ENCODE assay signal across 17 mouse cellular contexts in genomic region chr1:134055058-134055457, GRCm38 (mm10). TPM values are rescaled to one million over a fixed set of nuclear protein-coding genes. Genes with fewer than 3 reads are reported as not detected.
DNase-seq lines count a peak whose midpoint lies in the region; ATAC-seq and TF ChIP-seq lines count a peak whose summit lies in the region.
"Had no signal": no experiment of that assay in that cellular context is flagged by ENCODE, and none has a peak within 500 bp of the region (broad histone marks: within the 10 kb centered on the region; RNA-seq: fewer than 3 reads in every experiment).

No protein-coding gene starts in this region.

- H3K36me3 ChIP-seq in heart, postnatal 0 days (replicated peaks; ENCODE audit: control insufficient read depth, insufficient read depth, low read length): no peaks in the 10 kb centered on the region
- H3K36me3 ChIP-seq in midbrain, embryonic 10.5 days: no peaks in the 10 kb centered on the region
- no peaks in the 10 kb centered on the region for H3K36me3 ChIP-seq in midbrain, embryonic 13.5 days
- no peaks in the 10 kb centered on the region for H3K36me3 ChIP-seq in liver, embryonic 12.5 days
- H3K36me3 ChIP-seq in stomach, embryonic 16.5 days (ENCODE audit: control insufficient read depth, insufficient read depth, low read length): no peaks in the 10 kb centered on the region
- H3K36me3 ChIP-seq: neural tube, embryonic 12.5 days had no signal

- no peak overlapping the region for H3K4me2 ChIP-seq in heart, postnatal 0 days (ENCODE audit: low read depth, low read length)
- no peak overlapping the region for H3K4me2 ChIP-seq in midbrain, embryonic 13.5 days (replicated peaks)
- peak overlapping the region; percentile 20 for H3K4me2 ChIP-seq in liver, embryonic 12.5 days
- H3K4me2 ChIP-seq in stomach, embryonic 16.5 days (ENCODE audit: low read depth, low read length): peak overlapping the region; percentile 17; the same call in 1 of the 2 replicates
- H3K4me2 ChIP-seq: neural tube, embryonic 12.5 days had no signal

- TF ChIP-seq EP300 in heart, postnatal 0 days (IDR thresholded peaks at IDR 0.05; ENCODE audit: low read depth): no peak

- H3K4me3 ChIP-seq in heart, postnatal 0 days (ENCODE audit: low read depth, low read length): no peak overlapping the region
- 0 out of 2 replicates have a peak overlapping the region, but pooled peaks have one; percentile 4 for H3K4me3 ChIP-seq in midbrain, embryonic 10.5 days
- no peak overlapping the region for H3K4me3 ChIP-seq in midbrain, embryonic 13.5 days (replicated peaks)
- no peak overlapping the region for H3K4me3 ChIP-seq in liver, embryonic 12.5 days
- no peak overlapping the region for H3K4me3 ChIP-seq in stomach, embryonic 16.5 days (replicated peaks; ENCODE audit: low read length)
- H3K4me3 ChIP-seq: neural tube, embryonic 12.5 days had no signal

- 0 out of 2 replicates have a peak overlapping the region, but pooled peaks have one; percentile 25 for H3K27ac ChIP-seq in heart, postnatal 0 days (ENCODE audit: low read depth)
- H3K27ac ChIP-seq in midbrain, embryonic 10.5 days (replicated peaks): peak overlapping the region; percentile 73
- H3K27ac ChIP-seq in midbrain, embryonic 13.5 days: no peak overlapping the region
- H3K27ac ChIP-seq in liver, embryonic 12.5 days: peak overlapping the region; percentile 18; the same call in 1 of the 2 replicates
- H3K27ac ChIP-seq in stomach, embryonic 16.5 days (ENCODE audit: low read length): peak overlapping the region; percentile 89
- H3K27ac ChIP-seq: hindbrain, postnatal 0 days; neural tube, embryonic 12.5 days had no signal

- ATAC-seq in heart, postnatal 0 days (ENCODE audit: insufficient read depth, low read depth): no peak
- no peak for ATAC-seq in midbrain, embryonic 13.5 days
- no peak for ATAC-seq in liver, embryonic 12.5 days
- ATAC-seq in stomach, embryonic 16.5 days (ENCODE audit: insufficient read depth, low FRiP score): peak; percentile 65
- ATAC-seq: forebrain, embryonic 16.5 days; hindbrain, postnatal 0 days; midbrain, embryonic 16.5 days had no signal

- peaks cover 6% of the 10 kb centered on the region for H3K4me1 ChIP-seq in heart, postnatal 0 days (ENCODE audit: control insufficient read depth, insufficient read depth)
- peaks cover 45% of the 10 kb centered on the region for H3K4me1 ChIP-seq in midbrain, embryonic 10.5 days
- peaks cover 18% of the 10 kb centered on the region for H3K4me1 ChIP-seq in midbrain, embryonic 13.5 days (replicated peaks)
- peaks cover 72% of the 10 kb centered on the region for H3K4me1 ChIP-seq in liver, embryonic 12.5 days
- H3K4me1 ChIP-seq in stomach, embryonic 16.5 days (ENCODE audit: control insufficient read depth, insufficient read depth, low read length): peaks cover 15% of the 10 kb centered on the region

- WGBS in heart, postnatal 0 days: 68% methylated on average over 9 of the region's 9 CpGs
- 76% methylated on average over 9 of the region's 9 CpGs for WGBS in midbrain, embryonic 10.5 days
- WGBS in midbrain, embryonic 13.5 days: 74% methylated on average over 9 of the region's 9 CpGs
- 57% methylated on average over 9 of the region's 9 CpGs for WGBS in liver, embryonic 12.5 days (ENCODE audit: insufficient replicate concordance)
- WGBS in stomach, embryonic 16.5 days: 52% methylated on average over 9 of the region's 9 CpGs

- TF ChIP-seq CTCF in heart, postnatal 0 days (IDR thresholded peaks at IDR 0.05; ENCODE audit: low read depth): no peak

- no peaks in the 10 kb centered on the region for H3K27me3 ChIP-seq in heart, postnatal 0 days (ENCODE audit: control insufficient read depth, insufficient read depth, low read length)
- no peaks in the 10 kb centered on the region; the same call in 1 of the 2 replicates for H3K27me3 ChIP-seq in midbrain, embryonic 10.5 days (ENCODE audit: low read depth, poor library complexity, severe bottlenecking)
- H3K27me3 ChIP-seq in midbrain, embryonic 13.5 days: no peaks in the 10 kb centered on the region
- peaks cover 16% of the 10 kb centered on the region for H3K27me3 ChIP-seq in liver, embryonic 12.5 days (replicated peaks)
- H3K27me3 ChIP-seq in stomach, embryonic 16.5 days (ENCODE audit: control insufficient read depth, insufficient read depth, low read length): no peaks in the 10 kb centered on the region
- H3K27me3 ChIP-seq: neural tube, embryonic 12.5 days had no signal

- H3K9ac ChIP-seq in heart, postnatal 0 days (replicated peaks; ENCODE audit: low read depth, low read length): no peak overlapping the region
- H3K9ac ChIP-seq in midbrain, embryonic 13.5 days (replicated peaks): no peak overlapping the region
- H3K9ac ChIP-seq in liver, embryonic 12.5 days: peak overlapping the region; percentile 33
- H3K9ac ChIP-seq in stomach, embryonic 16.5 days (ENCODE audit: low read length): no peak overlapping the region; the same call in 1 of the 2 replicates
- H3K9ac ChIP-seq: neural tube, embryonic 12.5 days had no signal

- H3K9me3 ChIP-seq in heart, postnatal 0 days (replicated peaks; ENCODE audit: control insufficient read depth, low read length): no peaks in the 10 kb centered on the region
- no peaks in the 10 kb centered on the region for H3K9me3 ChIP-seq in midbrain, embryonic 10.5 days (replicated peaks)
- H3K9me3 ChIP-seq in midbrain, embryonic 13.5 days: no peaks in the 10 kb centered on the region
- H3K9me3 ChIP-seq in liver, embryonic 12.5 days (replicated peaks): no peaks in the 10 kb centered on the region
- no peaks in the 10 kb centered on the region for H3K9me3 ChIP-seq in stomach, embryonic 16.5 days (replicated peaks; ENCODE audit: control insufficient read depth, low read length)
- H3K9me3 ChIP-seq: neural tube, embryonic 12.5 days had no signal

- no peak for DNase-seq in heart, postnatal 0 days (ENCODE audit: low spot score)
- no peak for DNase-seq in heart, postnatal 4 days
- DNase-seq in midbrain, embryonic 10.5 days (ENCODE audit: low spot score): no peak
- DNase-seq in gastrocnemius, postnatal 10 days: no peak
- DNase-seq in embryo, embryonic 9.5 days (ENCODE audit: extremely low spot score): no peak
- DNase-seq: adrenal gland, adult 2 months; cerebellum, postnatal 14 days; thymus, adult 2 months had no signal

RNA-seq across cellular contexts. Expression of gene Fmod, which starts 18.0 kb away (rescaled TPM):
- total RNA-seq in heart, postnatal 0 days (2014; rRNA removed; ENCODE audit: low replicate concordance): 11.2 and 12.5 TPM in 2 replicates
- 7.7 and 8.9 TPM in 2 replicates for polyA plus RNA-seq in heart, postnatal 0 days (2015; fragmentation: Nextera tagmentation; extraction: Ambion mirVana)
- 10 to 100 TPM; 18.7 to 21.9 TPM for total RNA-seq in heart, postnatal 4 days (2021)
- polyA plus RNA-seq in midbrain, embryonic 10.5 days (2016; fragmentation: Nextera tagmentation; extraction: Ambion mirVana): 2.8 and 6.5 TPM in 2 replicates
- 5.5 and 5.7 TPM in 2 replicates for polyA plus RNA-seq in midbrain, embryonic 13.5 days (2015; fragmentation: Nextera tagmentation; extraction: Ambion mirVana)
- polyA plus RNA-seq in liver, embryonic 12.5 days (2016; fragmentation: Nextera tagmentation; extraction: Ambion mirVana): 2.6 and 3.1 TPM in 2 replicates
- 12.3 and 13.1 TPM in 2 replicates for polyA plus RNA-seq in stomach, embryonic 16.5 days (2015; fragmentation: Nextera tagmentation; extraction: Ambion mirVana)
- 100 to 1,000 TPM; 214 to 221 TPM for total RNA-seq in gastrocnemius, postnatal 10 days (2021)
- total RNA-seq: CH12.LX; granulocyte monocyte progenitor cell, adult 5-6 weeks had no signal

RNA-seq across cellular contexts. Expression of gene Btg2, which starts 23.9 kb away (rescaled TPM):
- 46.8 and 52.9 TPM in 2 replicates for total RNA-seq in heart, postnatal 0 days (2014; rRNA removed; ENCODE audit: low replicate concordance)
- 27.4 and 33.7 TPM in 2 replicates for polyA plus RNA-seq in heart, postnatal 0 days (2015; fragmentation: Nextera tagmentation; extraction: Ambion mirVana)
- 10 to 100 TPM; 27.5 to 36.2 TPM for total RNA-seq in heart, postnatal 4 days (2021)
- 107 and 161 TPM in 2 replicates for polyA plus RNA-seq in midbrain, embryonic 10.5 days (2016; fragmentation: Nextera tagmentation; extraction: Ambion mirVana)
- 109 and 110 TPM in 2 replicates for polyA plus RNA-seq in midbrain, embryonic 13.5 days (2015; fragmentation: Nextera tagmentation; extraction: Ambion mirVana)
- 78.2 and 80.8 TPM in 2 replicates for polyA plus RNA-seq in liver, embryonic 12.5 days (2016; fragmentation: Nextera tagmentation; extraction: Ambion mirVana)
- 98.5 and 110 TPM in 2 replicates for polyA plus RNA-seq in stomach, embryonic 16.5 days (2015; fragmentation: Nextera tagmentation; extraction: Ambion mirVana)
- total RNA-seq in gastrocnemius, postnatal 10 days (2021): 10 to 100 TPM; 25.0 to 30.4 TPM

RNA-seq across cellular contexts. Expression of gene Chit1, which starts 56.0 kb away (rescaled TPM):
- total RNA-seq in heart, postnatal 0 days (2014; rRNA removed; ENCODE audit: low replicate concordance): 0.76 and 1.5 TPM in 2 replicates
- polyA plus RNA-seq in heart, postnatal 0 days (2015; fragmentation: Nextera tagmentation; extraction: Ambion mirVana): 0.19 and 0.30 TPM in 2 replicates
- total RNA-seq in heart, postnatal 4 days (2021): not detected
- polyA plus RNA-seq in midbrain, embryonic 10.5 days (2016; fragmentation: Nextera tagmentation; extraction: Ambion mirVana): not detected in 2 replicates
- polyA plus RNA-seq in midbrain, embryonic 13.5 days (2015; fragmentation: Nextera tagmentation; extraction: Ambion mirVana): 0.09 and 0.27 TPM in 2 replicates
- polyA plus RNA-seq in liver, embryonic 12.5 days (2016; fragmentation: Nextera tagmentation; extraction: Ambion mirVana): 0.07 and 0.12 TPM in 2 replicates
- 4.8 and 8.4 TPM in 2 replicates for polyA plus RNA-seq in stomach, embryonic 16.5 days (2015; fragmentation: Nextera tagmentation; extraction: Ambion mirVana)
- total RNA-seq in gastrocnemius, postnatal 10 days (2021): under 1 TPM in 1 of 2 experiments, not detected in 1; 0.16 TPM
- total RNA-seq: adrenal gland, adult 2 months; hindbrain, postnatal 0 days had no signal
- polyA plus RNA-seq: forebrain, embryonic 16.5 days had no signal

Comparison
In these comparisons a context has a peak if more than half of its experiments do, and no peak if none do; other contexts are left out.
1. H3K4me2 ChIP-seq: peak in liver, embryonic 12.5 days (single experiment) and stomach, embryonic 16.5 days (single experiment); none in heart, postnatal 0 days (single experiment) and midbrain, embryonic 13.5 days (single experiment).